Mouse (Mus musculus) gastrocnemius, adult 8-10 months (tissue): Measurements from ENCODE around the gene Slfn2. TPM values are rescaled to one million over a fixed set of nuclear protein-coding genes. Genes with fewer than 3 reads are reported as not detected.
A peak's percentile ranks its signal among the peaks of the same experiment; 100 is the strongest.
"Not testable (repeated sequence)": the region's sequence is repeated elsewhere in the genome, so short reads cannot be mapped to it uniquely, and the experiment has no call there.

ENCODE experiments used
- DNase-seq, 2 experiments: peaks; one replicate each; pipeline ENCODE4 v3.0.0; 2022; ENCODE audit warnings: low spot score in 2 of 2
- total RNA-seq, 4 experiments: library from RNA; stranded (reverse); gene quantifications; 2 replicates each; pipeline ENCODE4 v1.2.4; 2022

Slfn2 gene
- under 1 TPM; 0.48 to 0.62 (median 0.56) TPM for total RNA-seq

GRCm38 (mm10) chr11:83064946-83065345 is at the start of gene Slfn2:
Slfn2 (plus strand) TSS chr11:83065112.
- no peak for DNase-seq

- DNase-seq: no peak
Observed at GRCm38 (mm10) chr11:83016093-83016492, 48.8 kb upstream of the Slfn2 start.

DNA sequence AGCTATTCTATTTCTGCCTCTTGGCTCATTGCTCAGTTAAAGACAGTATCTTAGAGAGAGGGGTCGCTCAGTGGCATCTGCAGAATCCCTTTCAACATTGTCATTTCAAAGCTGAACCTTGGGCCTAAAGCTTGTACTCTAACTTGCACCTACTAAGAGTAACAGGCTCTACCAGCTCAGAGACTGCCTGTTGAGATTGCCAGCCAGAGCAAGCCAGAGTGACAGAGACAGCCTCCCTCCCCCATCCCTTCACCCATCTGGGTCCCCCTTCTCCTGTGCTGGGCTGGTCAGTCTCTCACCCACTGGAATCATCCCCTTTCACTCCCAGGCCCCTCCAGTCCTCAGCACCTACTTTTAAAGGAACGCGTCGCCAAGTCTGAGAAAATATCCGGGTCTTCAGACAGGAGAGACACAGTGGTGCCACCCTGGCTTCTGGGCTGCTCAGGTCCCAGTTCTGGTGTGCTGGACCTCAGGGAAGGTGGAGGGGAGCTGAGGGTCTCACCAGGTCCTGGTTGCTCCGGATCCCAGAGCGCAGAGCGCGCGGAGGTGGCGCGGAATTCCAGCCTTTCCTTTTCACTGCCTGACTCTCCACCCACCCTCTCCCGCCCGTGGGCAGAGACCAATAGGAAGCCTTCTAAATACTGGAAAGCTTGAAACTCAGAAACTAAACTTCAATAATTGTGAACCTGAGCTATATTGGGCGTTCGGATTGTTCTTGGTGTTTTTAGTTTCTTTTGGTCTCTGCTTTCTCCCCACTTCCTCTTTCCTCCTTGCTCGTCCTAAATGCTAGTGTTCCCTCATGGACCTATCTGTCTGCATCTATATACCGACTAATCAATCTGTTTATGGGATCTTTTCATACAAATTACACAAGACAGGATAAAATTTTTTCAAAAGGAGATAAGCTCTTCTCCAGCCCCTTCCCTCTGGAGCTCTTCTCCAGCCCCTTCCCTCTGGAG is 45.1 kb upstream of the Slfn2 start:
- not testable (repeated sequence) for DNase-seq

DNA sequence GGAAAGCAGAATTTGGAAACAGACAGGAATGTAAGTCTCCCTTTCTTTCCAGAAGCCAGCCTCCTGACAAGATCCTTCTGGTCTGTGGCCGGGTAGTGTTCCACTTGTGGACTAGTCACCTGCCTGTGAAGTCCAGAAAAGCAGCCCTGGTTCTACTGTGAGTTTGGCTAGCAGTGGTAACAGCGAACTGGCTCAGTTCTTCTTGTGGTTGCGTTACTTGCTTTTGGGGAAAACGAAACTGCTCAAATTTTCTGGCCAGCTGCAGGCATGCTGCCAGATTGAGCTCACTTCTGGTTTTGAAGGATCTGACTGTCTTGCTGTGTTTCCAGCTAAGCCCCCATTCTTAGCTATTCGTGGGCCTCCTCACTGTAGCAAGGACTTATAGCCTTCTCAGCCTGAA is 44.3 kb upstream of the Slfn2 start, which contains the start of gene Slfn8:
Slfn8 (minus strand) TSS at position 190 of the 400 bp plus-strand sequence.
- DNase-seq: peak; percentile 8 to 32

DNA sequence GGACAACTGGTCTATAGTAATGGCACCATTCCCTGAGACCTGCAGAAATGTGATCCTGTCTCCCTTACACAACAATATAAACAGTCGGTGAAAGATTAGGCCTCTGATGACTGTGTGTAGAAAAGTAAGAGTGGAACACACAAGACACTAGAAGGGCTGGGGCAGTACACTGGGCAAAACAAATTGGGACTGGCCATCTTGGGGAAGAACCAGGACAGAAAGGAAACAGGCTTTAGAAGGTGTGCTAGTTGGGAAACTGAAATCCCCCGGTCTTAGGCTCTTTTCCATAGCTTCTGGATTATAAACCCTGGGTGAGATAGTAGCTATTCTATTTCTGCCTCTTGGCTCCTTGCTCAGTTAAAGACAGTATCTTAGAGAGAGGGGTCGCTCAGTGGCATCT is 26.2 kb upstream of the Slfn2 start:
- not testable (repeated sequence) for DNase-seq

DNA sequence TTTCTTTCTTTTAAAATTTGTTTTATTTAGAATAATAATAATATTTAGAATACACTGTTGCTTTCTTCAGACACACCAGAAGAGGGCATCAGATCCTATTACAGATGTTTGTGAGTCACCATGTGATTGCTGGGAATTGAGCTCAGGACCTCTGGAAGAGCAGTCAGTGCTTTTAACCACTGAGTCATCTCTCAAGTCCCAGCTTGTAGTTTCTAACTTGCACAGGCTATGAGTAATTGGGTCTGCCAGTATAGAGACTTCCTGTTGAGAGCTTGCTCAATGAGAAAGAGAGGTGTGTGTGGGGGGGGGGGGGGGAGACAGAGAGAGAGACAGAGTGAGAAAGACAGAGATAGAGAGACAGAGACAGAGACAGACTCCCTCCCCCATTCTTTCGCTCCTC is 25.8 kb upstream of the Slfn2 start:
- no peak for DNase-seq

GRCm38 (mm10) chr11:83039796-83040195 is 25.1 kb upstream of the Slfn2 start:
- no peak for DNase-seq

DNA sequence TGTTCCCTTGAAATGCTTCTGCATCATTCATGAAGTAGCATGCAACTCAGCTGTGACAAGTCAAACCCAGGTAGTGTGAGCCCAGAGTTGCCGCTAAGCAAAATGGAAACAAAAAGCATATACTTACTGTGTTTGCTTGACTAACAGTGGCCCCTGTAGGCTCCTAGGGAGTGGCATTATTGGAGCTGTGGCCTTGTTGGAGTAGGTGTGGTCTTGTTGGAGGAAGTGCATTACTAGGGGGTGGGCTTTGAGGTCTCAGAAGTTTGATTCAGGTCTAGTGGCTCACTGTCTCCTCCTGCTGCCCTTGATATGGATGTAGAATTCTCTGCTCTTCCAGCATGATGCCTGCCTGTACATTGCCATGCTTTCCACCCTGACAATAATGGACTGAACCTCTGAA is 24.6 kb upstream of the Slfn2 start:
- no peak for DNase-seq

- DNase-seq: no peak
Observed at GRCm38 (mm10) chr11:83041000-83041399, 23.9 kb upstream of the Slfn2 start.

DNA sequence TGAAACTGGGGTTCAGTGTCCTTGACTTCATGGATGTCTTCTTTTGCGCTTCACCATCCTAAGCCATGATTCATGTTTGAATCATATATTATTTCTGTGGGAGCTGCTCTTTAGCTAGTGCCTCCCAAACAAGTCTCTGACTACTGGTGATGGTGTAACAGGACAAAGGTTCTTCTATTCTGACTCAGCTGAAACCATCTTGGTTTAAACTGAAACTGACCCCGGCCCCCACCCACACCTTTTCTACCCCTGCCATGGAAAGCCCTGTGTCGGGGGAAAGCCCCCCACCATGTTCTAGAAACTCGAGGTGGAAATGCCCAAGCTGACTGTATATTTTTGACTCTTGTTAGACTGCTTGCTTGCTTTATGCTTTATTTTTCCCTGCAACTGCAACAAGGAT is 21.0 kb upstream of the Slfn2 start:
- no peak for DNase-seq

DNA sequence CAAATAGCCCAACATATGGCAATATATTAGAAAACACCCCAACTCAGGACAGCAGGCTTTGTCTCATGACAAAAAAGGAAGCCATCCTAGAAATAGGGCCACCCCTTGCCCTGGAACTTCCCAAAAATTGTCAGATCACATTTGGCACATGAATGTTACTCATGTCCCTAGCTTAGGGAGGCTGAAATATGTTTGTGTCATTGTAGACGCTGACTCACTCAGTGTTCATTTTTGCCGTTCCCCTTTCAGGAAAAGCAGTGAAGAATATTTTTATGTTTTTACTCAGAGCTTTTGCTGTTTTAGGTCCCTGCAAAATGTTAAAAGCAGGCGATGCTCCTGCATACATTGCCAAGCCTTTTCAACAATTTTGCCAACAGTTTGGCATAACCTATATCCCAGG is 19.3 kb upstream of the Slfn2 start:
- no peak for DNase-seq

GRCm38 (mm10) chr11:83057863-83058262 is 7.0 kb upstream of the Slfn2 start:
- no peak for DNase-seq

DNA sequence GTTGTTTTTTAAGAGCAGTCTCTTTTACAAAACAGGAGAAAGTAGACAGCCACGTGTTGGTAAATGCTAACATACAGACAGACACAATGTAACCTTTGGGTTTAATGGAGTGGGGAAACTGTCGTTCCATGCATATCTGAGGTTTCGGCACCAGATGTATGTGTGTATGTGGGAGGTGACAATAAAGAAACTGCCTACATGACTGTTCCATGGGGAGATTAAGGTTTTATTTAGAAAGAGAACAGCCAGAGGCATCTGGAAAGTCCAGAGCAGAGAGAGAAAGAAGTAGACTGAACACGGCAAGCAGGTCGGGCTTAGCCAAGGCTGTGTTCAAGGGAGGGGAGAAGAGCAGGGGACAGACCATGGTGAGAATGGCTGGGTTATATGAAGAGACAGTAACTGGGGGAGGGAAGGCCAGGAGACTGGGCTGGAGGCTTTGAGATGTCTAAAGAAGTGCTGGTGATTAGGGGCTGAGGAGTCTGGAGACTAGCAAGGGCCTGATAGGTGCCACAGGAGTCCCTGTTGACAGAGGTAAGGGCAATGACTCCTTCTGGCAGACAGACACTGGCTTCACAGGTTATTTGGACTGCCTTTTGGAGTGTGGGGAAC is 4.4 kb upstream of the Slfn2 start:
- DNase-seq: no peak

DNA sequence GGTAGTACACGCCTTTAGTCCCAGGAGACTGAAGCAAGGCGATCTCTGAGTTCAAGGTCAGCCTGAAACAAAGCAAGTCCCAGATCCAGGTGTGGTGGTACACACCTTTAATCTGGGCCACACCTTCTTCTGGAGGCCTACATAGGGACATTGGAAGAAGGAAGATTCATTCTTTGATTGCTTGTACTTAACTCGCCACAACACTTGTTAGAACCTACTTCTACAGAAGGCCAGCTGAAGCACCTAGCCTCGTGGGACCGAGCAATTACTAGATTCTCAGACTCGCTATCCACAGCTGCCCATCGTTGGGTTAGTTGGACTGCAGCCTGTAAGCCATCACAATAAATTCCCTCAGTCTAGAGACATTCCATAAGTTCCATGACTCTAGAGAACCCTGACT is 3.1 kb upstream of the Slfn2 start:
- no peak for DNase-seq

- DNase-seq: no peak
Observed at GRCm38 (mm10) chr11:83063126-83063525, 1.8 kb upstream of the Slfn2 start.

GRCm38 (mm10) chr11:83063941-83064349 is 967 bp upstream of the Slfn2 start:
- DNase-seq: no peak

GRCm38 (mm10) chr11:83065441-83066344 is 781 bp downstream of the Slfn2 start:
- no peak for DNase-seq

GRCm38 (mm10) chr11:83066640-83067531 is 2.0 kb downstream of the Slfn2 start:
- DNase-seq: no peak

- no peak for DNase-seq
Observed at GRCm38 (mm10) chr11:83067982-83068694, 3.2 kb downstream of the Slfn2 start.
